Mouse (Mus musculus) midbrain, postnatal 0 days (tissue): ENCODE measurements around the gene Cabcoco1. TPM values are rescaled to one million over a fixed set of nuclear protein-coding genes. Genes with fewer than 3 reads are reported as not detected.

ENCODE experiments used
- ATAC-seq: fragments of 200-750 bp; cut with Nextera tagmentation; 2 replicates; pipeline ENCODE4 v1.8.0; 2017; ENCODE audit warnings: moderate number of reproducible peaks, mild to moderate bottlenecking, moderate TSS enrichment, moderate library complexity; ENCODE audit not compliant: low FRiP score
- DNase-seq: peaks from one replicate; pipeline ENCODE4 v3.0.0-alpha.2; 2015; ENCODE audit warnings: low spot score
- H3K27ac ChIP-seq: fragments of 300-500 bp; sonication (generic); 2 replicates; pipeline ENCODE4 v1.5.1; 2014; ENCODE audit warnings: low read depth, mild to moderate bottlenecking, low read length, mixed read lengths
- H3K27me3 ChIP-seq: fragments of 300-500 bp; sonication (generic); 2 replicates; pipeline ENCODE4 v1.6.1; 2014; ENCODE audit warnings: low read length, control low read depth, mixed read lengths; ENCODE audit not compliant: insufficient read depth
- H3K36me3 ChIP-seq: fragments of 300-500 bp; sonication (generic); 2 replicates; pipeline ENCODE4 v1.6.1; 2014; ENCODE audit warnings: low read length, control low read depth, mixed read lengths; ENCODE audit not compliant: insufficient read depth
- H3K4me1 ChIP-seq: fragments of 300-500 bp; sonication (generic); 2 replicates; pipeline ENCODE4 v1.6.1; 2014; ENCODE audit warnings: mild to moderate bottlenecking, control low read depth, antibody characterized with exemption, low read length, mixed read lengths; ENCODE audit not compliant: insufficient read depth
- H3K4me2 ChIP-seq: fragments of 300-500 bp; sonication (generic); 2 replicates; pipeline ENCODE4 v1.6.1; 2014; ENCODE audit warnings: low read depth, mild to moderate bottlenecking, low read length, mixed read lengths; ENCODE audit not compliant: poor library complexity, severe bottlenecking
- H3K4me3 ChIP-seq: fragments of 300-500 bp; sonication (generic); 2 replicates; pipeline ENCODE4 v1.5.1; 2014; ENCODE audit warnings: low read depth, mild to moderate bottlenecking, low read length, moderate library complexity
- H3K9ac ChIP-seq: fragments of 300-500 bp; sonication (generic); replicated peaks from 2 replicates; pipeline ENCODE4 v1.6.1; 2014; ENCODE audit warnings: mild to moderate bottlenecking, low read length, moderate library complexity, mixed read lengths; ENCODE audit not compliant: poor library complexity, severe bottlenecking
- H3K9me3 ChIP-seq: fragments of 300-500 bp; sonication (generic); 2 replicates; pipeline ENCODE4 v1.6.1; 2016; ENCODE audit warnings: low read length, control low read depth
- CTCF ChIP-seq: IDR thresholded peaks from 2 replicates; pipeline ENCODE4 v1.5.1; 2016; ENCODE audit warnings: antibody characterized with exemption, mild to moderate bottlenecking
- WGBS: fragments of 180-500 bp; shearing (Covaris S2); extraction: QIAGEN DNeasy Blood & Tissue Kit; methylation state at CpG from one replicate; pipeline ENCODE4 v1.1.7; 2014; 5-methylcytosine and 5-hydroxymethylcytosine counted together
- polyA plus RNA-seq: library from polyadenylated mRNA; unstranded; fragments of >200 nt; fragmentation: Nextera tagmentation; extraction: Ambion mirVana; gene quantifications from 2 replicates; pipeline ENCODE4 v1.2.1, GENCODE M21; 2015
- total RNA-seq: library from RNA; depleted of rRNA; stranded (reverse); fragments of >200 nt; gene quantifications from 2 replicates; pipeline ENCODE4 v1.2.3, GENCODE M21; 2014

The Cabcoco1 gene
- total and polyA plus RNA-seq, 2 experiments from 2014 or later = 0.71 to 3.8 TPM

- no peak for ATAC-seq
- H3K4me1 ChIP-seq = no peaks in the 10 kb centered on the region
- WGBS = 67% methylated on average over 10 of the region's 10 CpGs
Observed at GRCm38 (mm10) chr10:68441931-68442662, 99.6 kb downstream of the Cabcoco1 start.

GRCm38 (mm10) chr10:68440515-68440914 is 101.2 kb downstream of the Cabcoco1 start:
- TF ChIP-seq CTCF = no peak
- Histone ChIP-seq H3K4me2 (no peak overlapping the region), H3K36me3 (no peaks in the 10 kb centered on the region), H3K9ac (no peak overlapping the region), H3K9me3 (no peaks in the 10 kb centered on the region), H3K27ac (no peak overlapping the region), H3K27me3 (no peaks in the 10 kb centered on the region), H3K4me3 (no peak overlapping the region), H3K4me1 (no peaks in the 10 kb centered on the region)
- no peak for ATAC-seq
- WGBS = 71% methylated on average over 8 of the region's 8 CpGs
- no peak for DNase-seq

More at GRCm38 (mm10) chr10:68441931-68442662, 99.6 kb downstream of the Cabcoco1 start:
- H3K9me3 ChIP-seq = no peaks in the 10 kb centered on the region
- no peak overlapping the region for H3K4me3 ChIP-seq
- DNase-seq = no peak
- no peak overlapping the region for H3K27ac ChIP-seq
- TF ChIP-seq CTCF = no peak
- no peak overlapping the region for H3K9ac ChIP-seq
- H3K4me2 ChIP-seq = no peak overlapping the region
- no peaks in the 10 kb centered on the region for H3K36me3 ChIP-seq
- no peaks in the 10 kb centered on the region for H3K27me3 ChIP-seq

- H3K36me3 ChIP-seq = no peaks in the 10 kb centered on the region
- H3K4me2 ChIP-seq = no peak overlapping the region
- ATAC-seq = no peak
- no peak for TF ChIP-seq CTCF
- H3K4me3 ChIP-seq = no peak overlapping the region
- no peaks in the 10 kb centered on the region for H3K4me1 ChIP-seq
- no peak for DNase-seq
- no peak overlapping the region for H3K9ac ChIP-seq
- 83% methylated on average over 7 of the region's 7 CpGs for WGBS
- no peak overlapping the region for H3K27ac ChIP-seq
- no peaks in the 10 kb centered on the region for H3K9me3 ChIP-seq
- H3K27me3 ChIP-seq = no peaks in the 10 kb centered on the region
Observed at GRCm38 (mm10) chr10:68435754-68436153, 105.9 kb downstream of the Cabcoco1 start.

- Histone ChIP-seq H3K4me3 (no peak overlapping the region), H3K9me3 (no peaks in the 10 kb centered on the region), H3K27ac (no peak overlapping the region), H3K4me1 (no peaks in the 10 kb centered on the region), H3K4me2 (no peak overlapping the region), H3K27me3 (no peaks in the 10 kb centered on the region), H3K36me3 (no peaks in the 10 kb centered on the region), H3K9ac (no peak overlapping the region)
- DNase-seq = no peak
- no peak for TF ChIP-seq CTCF
- WGBS = 77% methylated on average over 13 of the region's 13 CpGs
- ATAC-seq = no peak
Observed at GRCm38 (mm10) chr10:68435001-68435560, 106.6 kb downstream of the Cabcoco1 start.

- TF ChIP-seq CTCF = no peak
- DNase-seq (no peak), ATAC-seq (no peak)
- Histone ChIP-seq H3K36me3 (no peaks in the 10 kb centered on the region), H3K4me2 (no peak overlapping the region), H3K9ac (no peak overlapping the region), H3K9me3 (no peaks in the 10 kb centered on the region), H3K4me3 (no peak overlapping the region), H3K27me3 (no peaks in the 10 kb centered on the region), H3K4me1 (no peaks in the 10 kb centered on the region), H3K27ac (no peak overlapping the region)
- 74% methylated on average over 9 of the region's 9 CpGs for WGBS
Observed at GRCm38 (mm10) chr10:68434045-68434639, 107.6 kb downstream of the Cabcoco1 start.

GRCm38 (mm10) chr10:68431346-68431745 is 110.3 kb downstream of the Cabcoco1 start:
- Histone ChIP-seq H3K27ac (no peak overlapping the region), H3K36me3 (no peaks in the 10 kb centered on the region), H3K4me1 (no peaks in the 10 kb centered on the region), H3K9me3 (no peaks in the 10 kb centered on the region), H3K4me3 (no peak overlapping the region), H3K27me3 (no peaks in the 10 kb centered on the region), H3K9ac (no peak overlapping the region), H3K4me2 (no peak overlapping the region)
- DNase-seq = no peak
- ATAC-seq = no peak
- WGBS = 89% methylated on average over 6 of the region's 6 CpGs
- TF ChIP-seq CTCF = no peak
